Mouse (Mus musculus): ENCODE results near the gene Sipa1l3.

The Sipa1l3 gene

GRCm38 (mm10) chr7:29505337-29506318, 12.8 kb downstream of the Sipa1l3 start:
- DNase-seq (ENCODE audit: low spot score in 2 of 2) = no peak

- DNase-seq (ENCODE audit: low spot score in 2 of 2) = no peak
These were observed 13.7 kb downstream of the Sipa1l3 start for GRCm38 (mm10) chr7:29504683-29505290.

- DNase-seq (ENCODE audit: low spot score in 2 of 2) = no peak
These were observed 14.8 kb downstream of the Sipa1l3 start for GRCm38 (mm10) chr7:29503616-29504015.

GRCm38 (mm10) chr7:29501214-29501613, 17.2 kb downstream of the Sipa1l3 start:
- DNase-seq (ENCODE audit: low spot score in 2 of 2) = no peak

DNA sequence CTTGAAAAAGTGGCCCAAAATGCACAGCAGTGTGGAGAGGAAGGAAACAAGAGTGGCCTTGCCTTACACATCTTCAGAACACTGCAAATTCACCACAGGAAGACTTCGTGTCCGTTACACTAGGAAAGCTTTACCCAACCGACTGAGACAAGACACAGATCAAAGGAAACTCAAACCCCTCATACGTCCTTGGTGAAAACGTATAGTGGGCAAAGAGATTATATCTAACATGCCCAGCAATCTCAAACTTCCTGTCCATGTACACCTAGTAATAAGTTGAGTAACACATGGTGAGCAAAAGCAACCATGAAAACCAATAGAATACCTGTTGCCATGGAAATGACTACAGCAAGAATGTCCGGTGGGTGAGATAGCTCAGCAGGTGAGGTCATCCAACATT, 19.4 kb downstream of the Sipa1l3 start:
- DNase-seq (ENCODE audit: low spot score in 2 of 2) = no peak

DNA sequence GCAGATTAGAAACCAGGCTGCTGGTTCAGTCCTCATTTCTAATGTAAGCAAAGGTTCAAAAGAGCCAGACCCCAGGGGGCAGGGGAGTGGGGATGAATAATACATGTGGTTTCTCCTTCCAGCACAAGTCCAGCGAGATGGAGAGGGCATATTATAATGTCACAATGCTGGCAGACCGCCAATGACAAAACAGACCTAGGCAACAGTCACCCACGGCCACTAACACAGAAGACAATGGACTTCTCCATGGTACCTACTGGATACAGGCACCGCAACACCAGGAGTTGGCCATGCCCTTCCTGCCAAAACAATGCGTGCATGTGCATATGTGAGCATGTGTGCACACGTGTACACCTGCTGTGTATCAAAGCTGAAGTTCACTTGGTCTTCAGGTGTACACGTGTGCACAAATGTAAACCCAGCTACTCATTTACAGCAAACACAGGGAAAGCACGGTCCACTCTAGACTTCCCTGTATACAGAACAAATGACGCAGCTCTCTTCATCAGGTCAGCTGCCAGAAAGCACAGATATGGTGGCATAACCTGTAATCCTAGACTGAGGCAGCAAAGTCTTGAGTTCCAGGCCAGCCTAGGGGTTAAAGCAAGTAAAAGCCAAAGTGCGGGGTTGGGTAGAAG, 21.4 kb downstream of the Sipa1l3 start:
- DNase-seq (ENCODE audit: low spot score in 2 of 2) = no peak

DNA sequence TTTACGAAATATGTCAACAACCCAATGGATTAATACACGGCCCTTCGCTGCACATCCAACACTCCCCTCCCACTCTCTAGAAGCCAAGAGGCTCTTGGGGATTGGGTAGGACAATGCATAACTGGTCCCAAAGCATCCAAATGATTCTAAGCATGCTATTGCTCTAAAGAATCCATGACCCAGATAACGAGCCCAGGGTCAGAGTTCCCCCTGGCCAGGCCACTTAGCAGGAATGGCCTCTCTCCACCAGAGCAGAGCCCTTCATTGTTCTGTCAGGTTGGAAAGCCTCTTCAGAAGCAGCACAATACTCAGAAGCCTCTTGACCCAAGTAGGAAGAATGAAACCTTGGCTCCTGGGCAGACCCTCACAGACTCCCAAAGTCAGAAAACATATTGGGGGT, 22.1 kb downstream of the Sipa1l3 start:
- no peak for DNase-seq (ENCODE audit: low spot score in 2 of 2)

DNA sequence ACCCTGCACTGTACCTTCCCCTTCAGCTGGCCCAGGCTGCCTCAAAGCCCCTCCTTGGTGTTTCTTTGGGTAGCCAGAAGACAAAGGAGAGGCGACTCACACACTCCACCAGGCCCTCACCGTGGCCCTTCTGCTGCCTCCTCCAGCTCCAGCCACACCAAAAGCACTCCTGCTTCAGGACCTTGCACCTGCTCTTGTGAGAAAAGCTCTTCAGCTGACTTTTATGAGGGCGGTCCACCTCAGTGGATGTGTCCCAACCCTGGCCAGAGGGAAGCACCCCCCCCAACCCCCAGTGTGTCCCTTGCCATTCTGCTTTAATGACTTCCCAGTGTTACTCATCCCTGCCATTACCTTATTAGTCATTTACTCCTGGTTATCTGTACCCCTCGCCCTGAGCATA, 22.6 kb downstream of the Sipa1l3 start:
- no peak for DNase-seq (ENCODE audit: low spot score in 2 of 2)

DNA sequence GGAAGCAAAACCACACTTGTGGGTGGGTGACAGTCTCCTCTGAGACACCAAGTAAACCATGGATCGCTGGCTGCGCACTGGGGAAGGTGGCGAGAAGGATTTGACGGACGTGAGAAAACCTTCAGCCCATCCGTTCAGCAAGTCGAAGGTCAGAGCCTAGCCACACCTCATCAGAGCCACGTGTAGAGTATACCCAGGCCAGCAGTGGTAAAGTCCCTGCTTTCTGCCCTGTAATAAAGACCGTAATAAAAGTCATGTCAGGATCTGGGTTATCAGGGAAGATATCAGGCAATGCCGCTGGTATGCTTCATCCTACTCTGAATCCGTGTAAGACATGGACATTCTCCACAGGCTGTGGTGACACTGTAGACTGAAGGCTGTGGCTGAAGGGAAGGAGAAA, 23.6 kb downstream of the Sipa1l3 start:
- DNase-seq (ENCODE audit: low spot score in 2 of 2) = no peak

GRCm38 (mm10) chr7:29494015-29494414, 24.4 kb downstream of the Sipa1l3 start:
- no peak for DNase-seq (ENCODE audit: low spot score in 2 of 2)

GRCm38 (mm10) chr7:29492992-29493391, 25.4 kb downstream of the Sipa1l3 start:
- no peak for DNase-seq (ENCODE audit: low spot score in 2 of 2)

GRCm38 (mm10) chr7:29491861-29492260, 26.6 kb downstream of the Sipa1l3 start:
- DNase-seq (ENCODE audit: low spot score in 2 of 2) = no peak

- DNase-seq (ENCODE audit: low spot score in 2 of 2) = no peak
These were observed 27.0 kb downstream of the Sipa1l3 start for GRCm38 (mm10) chr7:29491471-29491755.

DNA sequence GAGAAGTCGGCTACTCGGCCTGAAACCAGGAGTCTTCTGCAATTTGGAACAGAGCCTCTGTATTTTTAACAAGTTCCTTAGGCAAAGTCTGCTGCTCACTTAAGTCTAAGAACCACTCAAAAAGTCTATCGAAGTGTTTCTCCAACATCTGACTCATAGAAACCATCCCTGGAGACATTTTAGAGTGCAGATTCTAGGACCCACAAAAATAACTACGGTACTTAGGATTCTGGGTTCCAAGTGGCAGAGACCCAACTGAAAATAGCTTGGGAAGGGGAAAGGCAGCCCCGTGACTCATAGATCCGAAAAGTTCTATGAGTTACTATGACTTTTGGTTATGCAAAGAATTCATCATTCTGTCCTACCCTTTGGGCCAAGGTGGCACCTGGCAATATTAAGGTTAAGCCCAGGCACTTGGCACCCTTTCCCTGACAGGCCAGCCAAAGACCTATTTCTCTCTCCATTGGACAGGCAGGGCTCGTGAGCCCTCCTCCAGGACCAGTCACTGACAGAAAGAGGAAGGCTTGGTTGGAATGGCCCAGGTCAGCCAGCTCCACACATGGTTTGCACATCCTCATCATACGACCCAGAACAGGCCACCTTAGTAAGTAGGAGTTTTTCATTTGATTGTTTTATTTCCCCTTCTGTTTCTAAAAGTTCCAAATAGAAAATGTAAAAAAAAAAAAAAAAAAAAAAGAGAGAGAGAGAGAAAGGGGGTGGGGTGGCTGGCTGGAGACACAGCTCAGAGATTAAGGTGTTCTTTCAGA, 27.6 kb downstream of the Sipa1l3 start:
- DNase-seq (ENCODE audit: low spot score in 2 of 2) = no peak

DNA sequence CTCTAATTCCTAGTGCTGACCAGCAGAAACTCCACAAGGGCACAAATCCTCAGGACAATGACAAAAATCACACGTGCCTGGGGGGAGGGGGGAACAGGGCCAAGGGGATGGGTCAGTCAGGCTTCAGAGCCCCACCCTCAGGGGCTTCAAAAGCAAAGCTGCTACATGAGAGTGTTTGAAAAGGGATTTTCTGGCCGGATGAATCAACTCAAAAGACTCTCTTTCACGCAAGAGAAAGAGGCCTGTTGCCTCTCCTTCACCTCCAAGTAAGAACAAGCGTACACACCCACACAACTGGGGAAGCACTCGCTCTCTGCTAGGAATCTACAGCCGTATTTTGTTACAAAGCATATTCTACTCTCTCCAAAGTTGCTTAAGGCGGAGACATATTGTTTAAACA, 28.6 kb downstream of the Sipa1l3 start:
- no peak for DNase-seq (ENCODE audit: low spot score in 2 of 2)

GRCm38 (mm10) chr7:29489364-29489763, 29.1 kb downstream of the Sipa1l3 start:
- DNase-seq (ENCODE audit: low spot score in 2 of 2) = no peak

- no peak for DNase-seq (ENCODE audit: low spot score in 2 of 2)
These were observed 31.7 kb downstream of the Sipa1l3 start for GRCm38 (mm10) chr7:29486753-29487152.

DNA sequence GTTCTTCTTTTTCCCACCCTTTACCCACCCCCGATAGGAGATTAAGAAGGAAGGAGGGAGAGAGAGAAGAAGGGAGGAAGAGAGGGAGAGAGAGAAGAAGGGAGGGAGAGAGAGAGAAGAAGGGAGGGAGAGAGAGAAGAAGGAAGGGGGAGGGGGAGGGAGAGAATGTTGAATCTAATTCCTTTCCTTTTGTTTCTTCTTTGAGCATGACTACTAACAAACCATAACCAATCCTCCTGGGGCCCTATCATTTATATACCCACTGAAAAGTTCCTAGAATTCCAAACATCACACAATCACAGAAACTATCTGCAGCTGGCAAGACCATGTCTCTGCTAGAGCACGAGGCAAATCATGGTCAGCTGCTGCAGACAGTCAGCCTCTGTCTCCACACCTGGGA, 32.7 kb downstream of the Sipa1l3 start:
- DNase-seq (ENCODE audit: low spot score in 2 of 2) = no peak

- DNase-seq (ENCODE audit: low spot score in 2 of 2) = no peak
These were observed 34.9 kb downstream of the Sipa1l3 start for GRCm38 (mm10) chr7:29483556-29483955.

DNA sequence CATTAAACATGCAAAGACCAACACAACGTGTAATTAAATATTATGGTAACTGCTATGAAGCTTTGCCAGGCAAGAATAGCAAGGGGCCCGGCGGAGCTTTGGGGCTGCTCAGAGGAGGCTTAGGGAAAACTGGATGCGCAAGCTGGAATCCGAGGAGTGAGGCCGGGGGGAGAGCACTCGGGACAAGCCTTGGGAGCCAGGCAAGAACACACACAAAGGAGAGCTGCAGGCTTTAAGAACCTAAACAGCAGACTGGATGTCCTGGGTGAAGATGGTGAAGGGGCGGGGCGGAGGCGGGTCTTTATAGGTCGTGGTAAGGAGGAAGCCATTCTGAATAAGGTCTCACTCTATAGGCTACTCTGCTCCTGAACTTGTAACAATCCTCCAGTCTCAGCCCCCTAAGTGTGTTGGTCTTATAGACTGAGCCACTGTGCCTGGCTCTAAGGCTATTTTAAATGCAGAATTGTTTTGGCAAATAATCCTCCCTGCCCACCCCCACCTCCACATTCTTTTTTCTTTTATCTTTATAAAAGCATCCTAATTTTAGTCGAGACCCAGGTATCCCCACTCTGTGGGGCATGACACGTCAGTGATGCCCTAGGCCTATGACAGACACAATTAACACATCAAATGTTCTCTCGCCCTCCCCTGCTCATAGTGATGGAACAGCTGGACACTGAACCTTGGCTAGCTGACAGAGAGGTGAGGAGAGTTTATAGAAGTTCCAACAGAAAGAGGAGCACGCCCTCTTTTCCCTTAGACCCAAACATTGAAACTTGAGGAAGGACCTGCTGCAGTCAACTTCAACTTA, 36.9 kb downstream of the Sipa1l3 start:
- DNase-seq (ENCODE audit: low spot score in 2 of 2) = no peak

All from frontal cortex, postnatal 10 days (tissue).